Mouse (Mus musculus) cerebellum, adult 2 months (tissue): ENCODE measurements around the gene Fn1.

Experiments
- CTCF ChIP-seq: fragments of 200-500 bp; IDR thresholded peaks from 2 replicates; pipeline ENCODE4 v1.5.1; 2011; ENCODE audit warnings: low read depth, mild to moderate bottlenecking, control low read depth, low read length, moderate library complexity, borderline replicate concordance; ENCODE audit not compliant: insufficient read depth
- POLR2A ChIP-seq: fragments of 200-500 bp; IDR thresholded peaks from 2 replicates; pipeline ENCODE4 v1.6.1; 2011; ENCODE audit warnings: low read length, control low read depth, borderline replicate concordance; ENCODE audit not compliant: insufficient read depth

DNA sequence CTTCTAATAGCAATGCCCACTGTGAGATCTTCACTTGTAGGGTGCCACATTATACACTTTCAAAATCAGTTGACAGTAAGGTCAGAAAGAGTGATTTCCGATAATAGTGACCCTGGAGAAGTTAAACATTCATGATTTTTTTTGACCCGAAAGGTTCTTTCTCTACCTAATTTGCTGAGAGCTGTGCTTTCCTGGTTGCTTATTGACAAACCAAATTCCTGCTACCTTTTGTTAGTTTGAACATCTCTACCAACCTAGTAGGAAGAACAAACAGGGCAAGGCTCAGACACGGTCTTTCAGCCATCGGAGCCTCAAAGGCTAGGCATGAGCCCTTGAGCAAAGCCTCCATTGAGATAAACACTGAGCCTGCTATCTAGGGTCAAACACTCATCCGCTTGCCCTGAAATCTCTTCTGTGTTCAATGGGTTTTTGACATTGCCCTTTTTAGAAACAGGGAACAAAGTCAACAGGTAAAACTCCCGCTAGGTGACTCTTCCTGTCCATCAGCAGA, 18.5 kb downstream of the Fn1 start:
- no peak for TF ChIP-seq CTCF
- TF ChIP-seq POLR2A: no peak
